Mouse (Mus musculus): ENCODE measurements around the gene Afg1l.

The Afg1l gene

GRCm38 (mm10) chr10:42269281-42270025, 208.9 kb downstream of the Afg1l start:
- no peak for DNase-seq (ENCODE audit: low spot score in 2 of 2)

GRCm38 (mm10) chr10:42267811-42268545, 210.4 kb downstream of the Afg1l start:
- DNase-seq (ENCODE audit: low spot score in 2 of 2), result no peak

GRCm38 (mm10) chr10:42265021-42265689, 213.2 kb downstream of the Afg1l start:
- no peak for DNase-seq (ENCODE audit: low spot score in 2 of 2)

- DNase-seq (ENCODE audit: low spot score in 2 of 2), result no peak
Measured at GRCm38 (mm10) chr10:42264195-42264594, 214.2 kb downstream of the Afg1l start.

- DNase-seq (ENCODE audit: low spot score in 2 of 2), result no peak
Measured at GRCm38 (mm10) chr10:42263701-42264100, 214.7 kb downstream of the Afg1l start.

All from right cerebral cortex, adult 2 months (tissue).